Mouse (Mus musculus): ENCODE data around the gene Fam178b. TPM values are rescaled to one million over a fixed set of nuclear protein-coding genes. Genes with fewer than 3 reads are reported as not detected.

The Fam178b gene
- total RNA-seq, 2 experiments from 2014 or later = 0.61 to 1.2 TPM

DNA sequence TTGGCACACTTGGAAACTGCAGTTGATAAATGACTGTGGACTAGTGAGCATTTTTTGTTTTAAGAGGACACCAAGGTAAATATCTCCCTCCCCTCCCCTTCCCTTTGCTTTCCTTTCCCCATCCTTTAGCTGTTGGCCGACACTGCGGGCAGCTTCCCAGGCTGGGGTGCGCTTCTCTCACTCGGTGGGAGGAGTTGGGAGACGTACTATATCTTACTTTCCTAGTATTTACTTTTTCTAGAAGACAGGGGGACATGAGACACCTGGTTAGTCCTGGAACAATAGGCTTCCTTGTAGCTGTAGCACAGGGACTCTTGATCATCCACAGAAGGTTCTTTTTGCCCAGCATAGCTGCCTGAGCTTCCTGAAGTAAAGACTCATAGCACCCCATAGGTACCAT is 158.9 kb downstream of the Fam178b start:
- DNase-seq = no peak

DNA sequence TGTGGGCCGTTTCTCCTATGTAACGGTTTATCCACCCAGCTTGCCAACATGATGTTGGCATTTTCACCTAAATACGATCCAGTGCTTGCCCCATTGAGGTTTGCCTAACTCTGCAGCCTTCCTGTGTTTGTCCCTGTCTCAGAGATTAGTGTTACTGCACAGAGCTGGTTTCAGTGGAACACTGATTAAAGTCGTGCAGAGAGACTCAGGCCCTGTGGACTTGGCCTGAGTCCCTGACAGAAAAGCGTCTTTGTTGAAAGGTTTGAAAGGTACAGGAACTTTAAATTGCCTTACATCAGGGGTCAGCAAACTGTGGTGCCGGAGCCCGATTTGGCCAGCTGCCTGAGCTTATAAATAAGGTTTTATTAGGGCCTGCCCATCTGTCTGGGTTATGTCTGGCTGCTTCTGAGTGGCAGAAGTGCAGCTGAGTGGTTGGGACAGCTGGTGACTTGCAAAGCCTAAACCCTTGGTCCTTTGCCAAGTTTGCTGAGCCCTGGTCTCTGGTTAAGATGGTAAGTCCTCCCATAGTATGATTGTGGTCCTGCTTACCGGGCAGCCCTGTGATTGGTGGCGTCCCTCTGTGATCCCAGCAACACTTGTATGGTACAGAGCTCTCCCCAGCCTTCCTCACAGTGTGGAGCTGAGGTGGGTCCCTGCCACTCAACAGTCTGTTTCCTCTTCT is 159.5 kb downstream of the Fam178b start:
- DNase-seq = peak; percentile 49

GRCm38 (mm10) chr1:36522210-36522609 is 160.8 kb downstream of the Fam178b start:
- DNase-seq = no peak

GRCm38 (mm10) chr1:36519626-36520025 is 163.4 kb downstream of the Fam178b start:
- DNase-seq = no peak

- no peak for DNase-seq
Observed at GRCm38 (mm10) chr1:36518259-36518658, 164.7 kb downstream of the Fam178b start.

- no peak for DNase-seq
Observed at GRCm38 (mm10) chr1:36513718-36514117, 169.3 kb downstream of the Fam178b start.

DNA sequence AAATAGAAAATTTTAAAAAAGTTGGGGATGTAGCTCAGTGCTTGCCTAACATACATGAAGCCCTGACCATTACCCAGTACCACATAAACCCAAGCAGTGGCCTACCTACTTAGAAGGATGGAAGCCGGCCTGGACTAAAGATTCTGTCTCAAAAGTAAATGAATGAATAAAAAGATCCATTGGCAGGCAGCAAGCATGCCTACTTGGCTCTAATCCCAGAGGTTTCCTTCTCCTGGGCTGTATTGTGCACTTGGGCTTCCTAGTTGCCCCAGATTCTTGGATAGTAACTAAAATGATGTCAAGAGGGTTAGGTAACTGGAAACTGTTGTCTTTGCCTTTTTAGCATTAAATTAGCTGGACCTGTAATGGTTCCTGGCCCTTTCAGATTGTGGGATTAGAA is 169.7 kb downstream of the Fam178b start:
- no peak for DNase-seq

- no peak for DNase-seq
Observed at GRCm38 (mm10) chr1:36512966-36513280, 170.1 kb downstream of the Fam178b start.

Small RNA genes lying within 50 kb of the gene (microRNA-seq; reads per million reads assigned to microRNA genes)
- gene Gm24133 (ENCODE audit: borderline replicate concordance in 2 of 2) = 0 reads per million in 2 experiments

Other genes starting within 250 kb of the Fam178b start
- 10 to 100 TPM; 18.9 to 21.7 TPM for gene Lman2l, start 237.9 kb downstream of the Fam178b start, total RNA-seq (2021)
- 10 to 100 TPM in 1 of 2 experiments, 1 to 10 TPM in 1; 8.4 to 10.5 TPM for gene Cnnm4, start 211.6 kb downstream of the Fam178b start, total RNA-seq (2021)
- gene Cnnm3, start 171.3 kb downstream of the Fam178b start, total RNA-seq (2021) = 1 to 10 TPM; 7.4 to 9.7 TPM
- gene Ankrd23, start 146.3 kb downstream of the Fam178b start, total RNA-seq (2021) = 1,000 to 10,000 TPM; 1,576 to 3,128 TPM
- gene Gm42417, start 143.8 kb downstream of the Fam178b start, total RNA-seq (2021) = 1,000 to 10,000 TPM in 1 of 2 experiments, 100 to 1,000 TPM in 1; 766 to 1,527 TPM
- gene Ankrd39, start 135.7 kb downstream of the Fam178b start, total RNA-seq (2021) = 1 to 10 TPM; 7.7 to 8.2 TPM
- 1 to 10 TPM; 5.1 to 6.0 TPM for gene Sema4c, start 124.8 kb downstream of the Fam178b start, total RNA-seq (2021)
- gene Cox5b, start 8.3 kb upstream of the Fam178b start, total RNA-seq (2021) = 1,000 to 10,000 TPM; 1,291 to 1,333 TPM
- gene 4933424G06Rik, start 27.0 kb upstream of the Fam178b start, total RNA-seq (2021) = 1 to 10 TPM in 1 of 2 experiments, not detected in 1; 1.1 TPM
- 100 to 1,000 TPM; 141 to 179 TPM for gene Actr1b, start 31.2 kb upstream of the Fam178b start, total RNA-seq (2021)
- gene Zap70, start 78.6 kb upstream of the Fam178b start, total RNA-seq (2021) = under 1 TPM; 0.24 to 0.28 TPM